In the genomic region with DNA sequence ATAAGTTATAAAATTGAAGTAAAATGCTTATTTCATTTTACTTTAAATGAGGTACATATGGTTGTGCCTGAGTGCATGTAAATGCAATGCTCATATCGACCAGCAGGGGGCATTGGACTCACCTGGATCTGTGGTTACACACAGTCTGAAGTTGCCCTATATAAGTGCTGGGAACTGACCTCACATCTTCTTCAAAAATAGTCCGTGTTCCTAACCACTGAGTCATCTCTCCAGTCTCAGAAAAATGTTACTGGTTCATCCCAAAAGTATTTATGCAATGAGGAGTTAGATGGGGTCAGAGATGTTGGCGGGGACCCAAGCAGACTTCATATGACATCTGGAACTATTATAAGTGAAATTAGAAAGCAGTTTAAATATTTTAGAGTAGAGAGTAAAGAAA, we compare ENCODE assay signal across 8 mouse cellular contexts. TPM values are rescaled to one million over a fixed set of nuclear protein-coding genes. Genes with fewer than 3 reads are reported as not detected.
A peak's percentile ranks its signal among the peaks of the same experiment; 100 is the strongest.
DNase-seq lines count a peak whose midpoint lies in the region; TF ChIP-seq lines count a peak whose summit lies in the region.

No protein-coding gene starts in this region.

- no peak overlapping the region for H3K27ac ChIP-seq in kidney, adult 2 months (ENCODE audit: insufficient read depth, low read depth, low read length)
- H3K27ac ChIP-seq in MEL (ENCODE audit: control insufficient read depth, low read depth, low read length), result no peak overlapping the region
- H3K27ac ChIP-seq in spleen, adult 2 months (ENCODE audit: insufficient read depth, low read length), result no peak overlapping the region

- H3K9me3 ChIP-seq in MEL (replicated peaks; ENCODE audit: insufficient read depth, low read length), result no peaks in the 10 kb centered on the region

- H3K4me3 ChIP-seq in kidney, adult 2 months (ENCODE audit: insufficient read depth, low read depth, low read length), result no peak overlapping the region
- H3K4me3 ChIP-seq in MEL (ENCODE audit: control insufficient read depth in 1 of 2, insufficient read depth in 1 of 2, low read depth in 2 of 2, low read length in 2 of 2), result no peak overlapping the region
- no peak overlapping the region for H3K4me3 ChIP-seq in spleen, adult 2 months (ENCODE audit: extremely low read depth, insufficient read depth, insufficient read length)

- 48% methylated on average over 3 of the region's 3 CpGs for WGBS in kidney, adult 2 months
- WGBS in spleen, adult 2 months, result 45% methylated on average over 3 of the region's 3 CpGs

- no peak for TF ChIP-seq POLR2A in kidney, adult 2 months (IDR thresholded peaks at IDR 0.05; ENCODE audit: low read depth, low read length)
- TF ChIP-seq POLR2A in MEL (IDR thresholded peaks at IDR 0.05; ENCODE audit: control insufficient read depth in 1 of 2, insufficient read depth in 1 of 2, low read depth in 1 of 2, low read length in 2 of 2, poor library complexity in 1 of 2), result no peak
- TF ChIP-seq POLR2A in spleen, adult 2 months (IDR thresholded peaks at IDR 0.05; ENCODE audit: low read depth, low read length), result no peak

- H3K36me3 ChIP-seq in kidney, adult 2 months (ENCODE audit: control insufficient read depth, insufficient read depth, low read length), result no peaks in the 10 kb centered on the region
- no peaks in the 10 kb centered on the region for H3K36me3 ChIP-seq in MEL (ENCODE audit: control insufficient read depth in 1 of 2, insufficient read depth in 2 of 2, low read length in 2 of 2)
- no peaks in the 10 kb centered on the region for H3K36me3 ChIP-seq in spleen, adult 2 months (ENCODE audit: control insufficient read depth, insufficient read depth, low read length)

- peak; percentile 54 for TF ChIP-seq RAD21 in MEL (IDR thresholded peaks at IDR 0.05; ENCODE audit: low read depth, low read length)

- intact Hi-C loops in gastrocnemius, postnatal 14 days (cut with DNase I; ENCODE audit: low total_unique reads), result no loop called here

- H3K79me2 ChIP-seq in MEL (ENCODE audit: control insufficient read depth, insufficient read depth, low read length, poor library complexity), result no peaks in the 10 kb centered on the region

- no peaks in the 10 kb centered on the region for H3K4me1 ChIP-seq in kidney, adult 2 months (ENCODE audit: control insufficient read depth, insufficient read depth, low read length)
- no peaks in the 10 kb centered on the region for H3K4me1 ChIP-seq in MEL (ENCODE audit: control insufficient read depth in 1 of 2, insufficient read depth in 2 of 2, low read length in 2 of 2)
- H3K4me1 ChIP-seq in spleen, adult 2 months (ENCODE audit: control insufficient read depth, insufficient read depth, insufficient read length), result no peaks in the 10 kb centered on the region

- DNase-seq in kidney, adult 2 months, result peak; percentile 23
- DNase-seq in kidney, adult 11 months, result no peak
- DNase-seq in MEL (ENCODE audit: low read depth, low spot score), result peak; percentile 41
- DNase-seq in gastrocnemius, postnatal 14 days, result peak; percentile 25
- peak; percentile 18 to 57 for DNase-seq in spleen, adult 2 months (ENCODE audit: low read depth in 1 of 2, low spot score in 2 of 2)
- DNase-seq in retina, embryonic 14.5 days (ENCODE audit: low spot score), result no peak
- DNase-seq in right cerebral cortex, adult 2 months (ENCODE audit: low spot score in 2 of 2), result no peak
- no peak for DNase-seq in frontal cortex, postnatal 10 days (ENCODE audit: low spot score in 2 of 2)

- H3K9ac ChIP-seq in MEL (ENCODE audit: control insufficient read depth, low read depth, low read length, poor library complexity, severe bottlenecking), result no peak overlapping the region

- peak; percentile 62 for TF ChIP-seq CTCF in kidney, adult 2 months (conservative IDR thresholded peaks at IDR 0.05; ENCODE audit: insufficient read depth, insufficient read length, low read depth, low read length)
- peak; percentile 68 to 74 (median 72) for TF ChIP-seq CTCF in MEL (IDR thresholded peaks at IDR 0.05 in 2 of 3, conservative IDR thresholded peaks at IDR 0.05 in 1 of 3; ENCODE audit: control insufficient read depth in 1 of 3, insufficient read depth in 1 of 3, low read depth in 2 of 3, low read length in 3 of 3, poor library complexity in 1 of 3, severe bottlenecking in 1 of 3)
- peak; percentile 48; the same call in 1 of the 2 replicates for TF ChIP-seq CTCF in spleen, adult 2 months (IDR thresholded peaks at IDR 0.05; ENCODE audit: extremely low read depth, insufficient read depth, insufficient read length, insufficient replicate concordance)

- TF ChIP-seq EP300 in MEL (IDR thresholded peaks at IDR 0.05; ENCODE audit: low read depth in 1 of 2, low read length in 2 of 2), result no peak

- H3K27me3 ChIP-seq in kidney, adult 2 months (replicated peaks; ENCODE audit: control insufficient read depth, insufficient read depth, low read length), result no peaks in the 10 kb centered on the region
- H3K27me3 ChIP-seq in MEL (ENCODE audit: control insufficient read depth in 1 of 2, insufficient read depth in 2 of 2, low read length in 2 of 2), result no peaks in the 10 kb centered on the region
- no peaks in the 10 kb centered on the region for H3K27me3 ChIP-seq in spleen, adult 2 months (ENCODE audit: control insufficient read depth, insufficient read depth, low read length)

TF ChIP-seq in MEL, 35 proteins besides CTCF, POLR2A, EP300 and RAD21:
- TF ChIP-seq ZC3H11A (IDR thresholded peaks at IDR 0.05; ENCODE audit: low read depth, low read length) (peak; percentile 54), ZNF384 (IDR thresholded peaks at IDR 0.05; ENCODE audit: low read depth, low read length) (no peak), SMC3 (IDR thresholded peaks at IDR 0.05; ENCODE audit: low read depth, low read length) (peak; percentile 82), ZMIZ1 (IDR thresholded peaks at IDR 0.05; ENCODE audit: low read depth, low read length) (no peak), ZKSCAN1 (IDR thresholded peaks at IDR 0.05; ENCODE audit: low read depth, low read length) (no peak), NELFE (IDR thresholded peaks at IDR 0.05; ENCODE audit: low read depth, low read length) (no peak), CHD2 (IDR thresholded peaks at IDR 0.05; ENCODE audit: low read length) (no peak), CHD1 (IDR thresholded peaks at IDR 0.05; ENCODE audit: low read depth, low read length) (no peak), TBP (IDR thresholded peaks at IDR 0.05; ENCODE audit: low read depth, low read length) (no peak), MYB (IDR thresholded peaks at IDR 0.05; ENCODE audit: low read depth, low read length) (no peak)

RNA-seq across cellular contexts. Expression of gene Otud1, which starts 25.4 kb away (rescaled TPM):
- polyA plus RNA-seq in kidney, adult 2 months (2012; rRNA removed), result 5.2 and 6.1 TPM in 2 replicates
- 0.27 and 0.29 TPM in 2 replicates for total RNA-seq in MEL (2012; rRNA removed)
- polyA plus RNA-seq in MEL (2012; ENCODE audit: insufficient read depth in 1 of 2, insufficient read length in 2 of 2, low read depth in 1 of 2, low replicate concordance in 2 of 2, missing spikeins in 1 of 2), result under 1 TPM in 1 of 2 experiments, not detected in 1; 0.45 TPM
- 10 to 100 TPM in 1 of 2 experiments, 1 to 10 TPM in 1; 9.8 to 17.0 TPM for total RNA-seq in gastrocnemius, postnatal 14 days (2021)
- 12.4 and 25.5 TPM in 2 replicates for polyA plus RNA-seq in spleen, adult 2 months (2012; rRNA removed)

Comparison
In these comparisons a context has a peak if more than half of its experiments do, and no peak if none do; other contexts are left out.
1. DNase-seq: peak in kidney, adult 2 months (single experiment), MEL (single experiment), gastrocnemius, postnatal 14 days (single experiment) and spleen, adult 2 months (2 of 2); none in kidney, adult 11 months (single experiment), retina, embryonic 14.5 days (single experiment), right cerebral cortex, adult 2 months (0 of 2) and frontal cortex, postnatal 10 days (0 of 2).
2. Peak in every context shown above with its lines, with median percentiles within 50 percentile points of each other: CTCF ChIP-seq.